Mouse (Mus musculus): ENCODE data around the gene Hopx.

The Hopx gene

GRCm38 (mm10) chr5:77132457-77133135, 17.7 kb upstream of the Hopx start:
- no peak for DNase-seq (ENCODE audit: low spot score in 2 of 2)

- DNase-seq (ENCODE audit: low spot score in 2 of 2) = no peak
These were observed 17.0 kb upstream of the Hopx start for GRCm38 (mm10) chr5:77131879-77132278.

- DNase-seq (ENCODE audit: low spot score in 2 of 2) = no peak
These were observed 15.5 kb upstream of the Hopx start for GRCm38 (mm10) chr5:77130310-77131020.

GRCm38 (mm10) chr5:77129907-77130306, 15.0 kb upstream of the Hopx start:
- no peak for DNase-seq (ENCODE audit: low spot score in 2 of 2)

- no peak for DNase-seq (ENCODE audit: low spot score in 2 of 2)
These were observed 13.9 kb upstream of the Hopx start for GRCm38 (mm10) chr5:77128854-77129253.

GRCm38 (mm10) chr5:77126415-77126968, 11.6 kb upstream of the Hopx start:
- no peak for DNase-seq (ENCODE audit: low spot score in 2 of 2)

- peak in 1 of 2 experiments; percentile 19 for DNase-seq (ENCODE audit: low spot score in 2 of 2)
These were observed 9.9 kb upstream of the Hopx start for GRCm38 (mm10) chr5:77124817-77125283.

GRCm38 (mm10) chr5:77124165-77124564, 9.2 kb upstream of the Hopx start:
- DNase-seq (ENCODE audit: low spot score in 2 of 2) = no peak

- no peak for DNase-seq (ENCODE audit: low spot score in 2 of 2)
These were observed 8.7 kb upstream of the Hopx start for GRCm38 (mm10) chr5:77123597-77123996.

GRCm38 (mm10) chr5:77122254-77123192, 7.6 kb upstream of the Hopx start:
- DNase-seq (ENCODE audit: low spot score in 2 of 2) = no peak

- no peak for DNase-seq (ENCODE audit: low spot score in 2 of 2)
These were observed 5.8 kb upstream of the Hopx start for GRCm38 (mm10) chr5:77120701-77121100.

GRCm38 (mm10) chr5:77119475-77120422, 4.8 kb upstream of the Hopx start:
- no peak for DNase-seq (ENCODE audit: low spot score in 2 of 2)

- no peak for DNase-seq (ENCODE audit: low spot score in 2 of 2)
These were observed 811 bp upstream of the Hopx start for GRCm38 (mm10) chr5:77115732-77116131.

- no peak for DNase-seq (ENCODE audit: low spot score in 2 of 2)
These were observed 1.1 kb downstream of the Hopx start for GRCm38 (mm10) chr5:77113773-77114172.

- no peak for DNase-seq (ENCODE audit: low spot score in 2 of 2)
These were observed 2.9 kb downstream of the Hopx start for GRCm38 (mm10) chr5:77112066-77112465.

GRCm38 (mm10) chr5:77109814-77110213, 5.1 kb downstream of the Hopx start:
- DNase-seq (ENCODE audit: low spot score in 2 of 2) = no peak

- DNase-seq (ENCODE audit: low spot score in 2 of 2) = no peak
These were observed 6.1 kb downstream of the Hopx start for GRCm38 (mm10) chr5:77108806-77109205.

GRCm38 (mm10) chr5:77107146-77107822, 7.6 kb downstream of the Hopx start:
- no peak for DNase-seq (ENCODE audit: low spot score in 2 of 2)

- no peak for DNase-seq (ENCODE audit: low spot score in 2 of 2)
These were observed 12.2 kb downstream of the Hopx start for GRCm38 (mm10) chr5:77102522-77103365.
